Mouse (Mus musculus) c-Kit-positive CD71-negative TER-119-negative erythroid progenitor cells, embryonic 14.5 days (primary cell): ENCODE data around the gene Myl12a.
"Not testable (repeated sequence)": the region's sequence is repeated elsewhere in the genome, so short reads cannot be mapped to it uniquely, and the experiment has no call there.

Experiments used
- DNase-seq: peaks from one replicate; pipeline ENCODE4 v3.0.0-alpha.2; 2013; ENCODE audit warnings: low read depth

Myl12a gene

GRCm38 (mm10) chr17:70989430-70989829 is 13.2 kb downstream of the Myl12a start:
- DNase-seq: no peak

GRCm38 (mm10) chr17:70988337-70988767 is 14.3 kb downstream of the Myl12a start:
- no peak for DNase-seq

- no peak for DNase-seq
These were observed 15.6 kb downstream of the Myl12a start for GRCm38 (mm10) chr17:70986831-70987660.

GRCm38 (mm10) chr17:70986355-70986740 is 16.3 kb downstream of the Myl12a start:
- no peak for DNase-seq

- no peak for DNase-seq
These were observed 16.9 kb downstream of the Myl12a start for GRCm38 (mm10) chr17:70985501-70986354.

GRCm38 (mm10) chr17:70979345-70980223 is 23.1 kb downstream of the Myl12a start:
- no peak for DNase-seq

GRCm38 (mm10) chr17:70977799-70978198 is 24.9 kb downstream of the Myl12a start:
- no peak for DNase-seq

- DNase-seq: not testable (repeated sequence)
These were observed 28.6 kb downstream of the Myl12a start for GRCm38 (mm10) chr17:70974065-70974464.

GRCm38 (mm10) chr17:70973398-70973797 is 29.3 kb downstream of the Myl12a start:
- no peak for DNase-seq

- no peak for DNase-seq
These were observed 31.5 kb downstream of the Myl12a start for GRCm38 (mm10) chr17:70971206-70971605.

- DNase-seq: no peak
These were observed 34.0 kb downstream of the Myl12a start for GRCm38 (mm10) chr17:70968606-70969191.

- DNase-seq: no peak
These were observed 35.0 kb downstream of the Myl12a start for GRCm38 (mm10) chr17:70967646-70968045.

- no peak for DNase-seq
These were observed 35.5 kb downstream of the Myl12a start for GRCm38 (mm10) chr17:70967191-70967590.

- DNase-seq: no peak
These were observed 36.6 kb downstream of the Myl12a start for GRCm38 (mm10) chr17:70966126-70966525.

- no peak for DNase-seq
These were observed 37.4 kb downstream of the Myl12a start for GRCm38 (mm10) chr17:70965281-70965680.

- not testable (repeated sequence) for DNase-seq
These were observed 39.1 kb downstream of the Myl12a start for GRCm38 (mm10) chr17:70963546-70963945.

- DNase-seq: no peak
These were observed 51.4 kb downstream of the Myl12a start for GRCm38 (mm10) chr17:70951266-70951665.

- no peak for DNase-seq
These were observed 53.5 kb downstream of the Myl12a start for GRCm38 (mm10) chr17:70949171-70949570.

GRCm38 (mm10) chr17:70948721-70949120 is 54.0 kb downstream of the Myl12a start:
- DNase-seq: no peak

GRCm38 (mm10) chr17:70943779-70944178 is 58.9 kb downstream of the Myl12a start:
- no peak for DNase-seq
